Mouse (Mus musculus): ENCODE results near the gene Imp4.
"Not testable (repeated sequence)": the region's sequence is repeated elsewhere in the genome, so short reads cannot be mapped to it uniquely, and the experiment has no call there.

Imp4 gene

DNA sequence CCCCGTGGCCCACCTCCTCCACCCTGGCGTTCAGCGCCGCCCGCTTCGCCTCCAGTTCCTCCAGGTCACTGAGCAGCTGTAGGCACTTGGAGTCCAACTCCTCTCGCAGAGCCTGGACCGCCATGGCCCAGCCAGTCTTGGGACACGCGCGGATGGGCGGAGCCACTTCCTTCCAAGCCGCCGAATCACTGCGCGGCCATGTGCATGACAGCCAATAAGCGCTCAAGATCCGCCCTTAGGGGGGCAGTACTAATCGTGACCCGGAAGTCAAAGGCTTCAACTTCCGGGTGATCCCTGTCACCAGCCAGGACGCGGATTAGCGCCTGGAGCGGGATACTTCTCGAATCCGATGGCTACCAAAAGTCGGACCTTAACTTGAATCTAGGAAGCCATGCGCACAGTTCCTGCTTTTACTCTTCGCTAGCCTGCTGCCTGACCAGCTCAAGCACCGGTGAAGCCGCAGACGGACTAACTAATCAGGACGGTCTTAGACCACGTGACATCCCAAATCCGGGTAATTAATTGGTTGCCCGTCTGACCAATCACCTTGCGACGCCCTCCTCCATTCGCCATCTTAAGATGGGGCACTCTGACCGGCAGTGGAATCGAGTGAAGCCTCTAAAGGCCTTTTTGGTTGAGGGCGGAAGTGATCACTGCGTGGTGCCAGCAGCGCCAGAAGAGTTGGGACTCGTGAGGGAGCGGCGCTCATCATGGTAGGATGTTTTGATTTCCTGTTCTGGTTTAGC is at the start of gene Imp4, which contains the start of gene Ccdc115:
TSS of gene Imp4 (plus strand) at position 637 of the 746 bp plus-strand sequence.
TSS of gene Ccdc115 (minus strand) at position 458 of the 746 bp plus-strand sequence.
- DNase-seq (ENCODE audit: low spot score in 2 of 2): peak; percentile 91 to 92

DNA sequence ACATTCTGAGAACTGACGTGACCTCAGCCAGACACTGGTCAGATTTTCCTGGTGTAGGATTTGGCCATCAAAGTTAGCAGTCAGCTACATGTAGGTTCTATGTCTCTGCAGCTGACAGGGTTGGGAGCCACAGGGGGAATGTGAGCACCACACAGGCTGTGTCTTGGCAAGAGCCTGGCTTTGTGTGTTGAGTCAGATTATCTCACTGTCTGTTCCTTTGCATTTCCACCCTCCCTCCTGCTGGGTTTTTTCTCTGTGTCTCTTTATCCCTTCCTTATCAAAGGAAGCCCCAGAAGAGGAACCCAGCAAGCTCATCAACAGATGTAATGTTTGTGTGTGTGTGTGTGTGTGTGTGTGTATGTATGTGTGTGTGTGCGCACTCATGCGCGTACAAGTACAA is 43.3 kb upstream of the Imp4 start:
- DNase-seq (ENCODE audit: low spot score in 2 of 2): no peak

GRCm38 (mm10) chr1:34399182-34399953 is 40.3 kb upstream of the Imp4 start:
- no peak for DNase-seq (ENCODE audit: low spot score in 2 of 2)

- DNase-seq (ENCODE audit: low spot score in 2 of 2): no peak
Observed at GRCm38 (mm10) chr1:34428466-34428865, 11.2 kb upstream of the Imp4 start.

DNA sequence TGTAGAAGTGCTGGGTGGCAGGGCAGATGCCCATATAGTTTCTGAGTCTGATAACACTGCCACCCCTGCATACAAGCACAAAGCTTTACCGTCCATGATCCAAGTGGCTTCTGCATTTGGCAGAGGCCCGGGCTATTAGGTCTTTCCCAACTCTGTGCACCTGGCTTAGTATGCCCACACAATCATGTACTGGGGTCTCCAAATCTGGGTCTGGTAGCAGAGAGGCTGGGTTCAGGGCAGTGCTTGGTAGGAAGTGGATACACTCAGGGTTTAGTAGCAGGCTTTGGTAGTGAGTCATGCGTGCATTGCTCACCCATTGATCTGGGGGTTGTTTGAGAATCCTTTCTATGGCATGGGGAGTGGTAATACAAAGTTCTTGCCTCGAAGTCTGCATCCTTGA is 10.4 kb upstream of the Imp4 start:
- DNase-seq (ENCODE audit: low spot score in 2 of 2): no peak

GRCm38 (mm10) chr1:34430981-34431380 is 8.7 kb upstream of the Imp4 start:
- DNase-seq (ENCODE audit: low spot score in 2 of 2): no peak

DNA sequence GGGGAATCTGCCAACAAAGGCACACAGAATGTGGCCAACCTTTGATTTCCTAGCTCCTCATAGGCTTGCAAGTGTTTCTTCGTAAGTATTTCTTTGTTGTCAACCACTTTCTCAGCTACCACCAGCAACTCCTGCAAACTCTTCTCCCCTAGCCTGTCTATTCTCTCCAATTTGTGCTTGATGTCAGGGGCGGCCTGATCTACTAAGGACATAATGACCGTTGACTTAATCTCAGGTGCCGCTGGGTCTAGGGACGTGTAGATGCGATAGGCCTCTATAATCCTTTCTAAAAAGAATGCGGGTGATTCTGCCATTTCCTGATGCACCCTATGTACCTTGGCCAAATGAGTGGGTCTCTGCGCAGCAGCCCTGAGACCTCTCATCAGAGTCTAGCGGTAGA is 8.2 kb upstream of the Imp4 start:
- no peak for DNase-seq (ENCODE audit: low spot score in 2 of 2)

GRCm38 (mm10) chr1:34432411-34432775 is 7.3 kb upstream of the Imp4 start:
- DNase-seq (ENCODE audit: low spot score in 2 of 2): no peak

GRCm38 (mm10) chr1:34432776-34433481 is 6.7 kb upstream of the Imp4 start:
- DNase-seq (ENCODE audit: low spot score in 2 of 2): peak; percentile 29 to 42

DNA sequence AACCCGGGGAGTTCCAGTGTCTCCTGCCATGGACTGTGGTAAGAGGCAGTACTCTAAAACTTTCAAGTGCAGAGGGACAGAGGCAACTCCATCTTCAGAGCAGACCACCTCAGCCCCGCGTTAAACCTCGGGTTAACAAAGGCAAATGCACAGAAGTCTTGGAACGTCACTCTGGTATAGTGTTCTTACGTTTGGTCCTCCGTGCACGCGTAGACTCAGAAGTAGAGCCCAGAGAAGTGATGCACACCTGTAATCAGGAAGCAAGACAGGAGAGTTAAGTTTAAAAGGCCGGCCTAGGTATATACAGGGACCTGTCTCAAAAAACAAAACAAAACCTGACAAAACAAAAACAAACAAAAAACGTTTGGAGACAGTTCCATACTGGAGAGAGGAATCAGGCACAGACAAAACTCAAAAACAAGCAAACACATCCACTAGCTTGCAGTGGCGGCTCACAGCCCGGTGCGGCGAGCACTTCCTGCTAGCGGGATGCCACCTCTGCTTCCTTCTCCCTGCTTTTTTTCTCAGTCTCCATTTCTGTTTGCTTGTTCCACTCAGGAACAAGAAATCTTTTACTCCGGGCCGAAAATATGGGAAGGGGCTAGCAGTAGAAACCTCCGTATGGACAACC is 5.6 kb upstream of the Imp4 start:
- DNase-seq (ENCODE audit: low spot score in 2 of 2): peak in 1 of 2 experiments; percentile 34

- peak; percentile 76 to 90 for DNase-seq (ENCODE audit: low spot score in 2 of 2)
Observed at GRCm38 (mm10) chr1:34434660-34435160, 4.9 kb upstream of the Imp4 start.

DNA sequence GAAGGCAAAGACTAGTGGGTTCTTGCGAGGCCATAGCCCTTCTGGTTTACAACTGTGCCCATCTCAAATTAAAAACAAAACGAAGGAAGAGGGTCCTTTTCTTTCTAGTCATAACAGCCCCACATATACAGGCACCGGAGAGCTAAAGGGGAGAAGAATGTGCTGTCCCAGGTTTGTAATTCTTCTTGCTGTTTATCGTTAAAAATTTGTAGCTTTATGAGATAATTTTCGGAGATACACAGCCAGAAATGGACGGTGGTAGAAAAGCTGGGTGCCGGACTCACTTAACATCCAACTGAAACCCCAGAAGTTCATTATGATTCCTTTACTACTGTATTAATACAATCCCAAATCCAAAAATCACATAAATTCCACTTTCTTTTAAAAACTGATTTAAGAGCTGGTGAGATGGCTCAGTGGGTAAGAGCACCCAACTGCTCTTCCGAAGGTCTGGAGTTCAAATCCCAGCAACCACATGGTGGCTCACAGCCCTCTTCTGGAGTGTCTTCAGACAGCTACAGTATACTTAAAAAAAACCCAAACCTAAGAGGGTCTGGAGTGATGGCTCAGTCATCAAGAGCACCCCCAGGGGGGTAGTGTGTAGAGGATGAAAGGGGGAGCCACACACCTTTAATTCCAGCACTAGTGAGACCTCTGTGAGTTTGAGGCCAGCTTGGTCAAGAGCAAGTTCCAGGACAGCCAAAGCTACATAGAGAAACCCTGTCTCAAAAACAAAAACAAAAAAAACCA is 4.1 kb upstream of the Imp4 start:
- no peak for DNase-seq (ENCODE audit: low spot score in 2 of 2)

DNA sequence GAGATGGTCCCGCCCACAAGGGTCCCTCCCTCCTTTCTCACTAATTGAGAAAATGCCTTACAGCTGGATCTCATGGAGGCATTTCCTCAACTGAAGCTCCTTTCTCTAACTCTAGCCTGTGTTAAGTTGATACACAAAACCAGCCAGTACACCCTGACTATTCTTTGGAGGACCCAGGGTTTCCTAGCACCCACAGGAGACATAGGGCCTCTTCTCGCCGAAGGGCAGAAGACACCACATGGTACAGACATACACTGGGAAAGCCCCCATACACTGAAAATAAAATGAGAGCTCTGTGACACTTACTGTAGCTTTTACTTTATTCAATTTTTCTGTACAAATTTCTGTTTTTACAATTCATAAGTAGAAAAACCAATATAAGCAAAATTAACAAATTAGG is 3.3 kb upstream of the Imp4 start:
- DNase-seq (ENCODE audit: low spot score in 2 of 2): no peak

- not testable (repeated sequence) for DNase-seq (ENCODE audit: low spot score in 2 of 2)
Observed at GRCm38 (mm10) chr1:34437366-34437765, 2.3 kb upstream of the Imp4 start.

DNA sequence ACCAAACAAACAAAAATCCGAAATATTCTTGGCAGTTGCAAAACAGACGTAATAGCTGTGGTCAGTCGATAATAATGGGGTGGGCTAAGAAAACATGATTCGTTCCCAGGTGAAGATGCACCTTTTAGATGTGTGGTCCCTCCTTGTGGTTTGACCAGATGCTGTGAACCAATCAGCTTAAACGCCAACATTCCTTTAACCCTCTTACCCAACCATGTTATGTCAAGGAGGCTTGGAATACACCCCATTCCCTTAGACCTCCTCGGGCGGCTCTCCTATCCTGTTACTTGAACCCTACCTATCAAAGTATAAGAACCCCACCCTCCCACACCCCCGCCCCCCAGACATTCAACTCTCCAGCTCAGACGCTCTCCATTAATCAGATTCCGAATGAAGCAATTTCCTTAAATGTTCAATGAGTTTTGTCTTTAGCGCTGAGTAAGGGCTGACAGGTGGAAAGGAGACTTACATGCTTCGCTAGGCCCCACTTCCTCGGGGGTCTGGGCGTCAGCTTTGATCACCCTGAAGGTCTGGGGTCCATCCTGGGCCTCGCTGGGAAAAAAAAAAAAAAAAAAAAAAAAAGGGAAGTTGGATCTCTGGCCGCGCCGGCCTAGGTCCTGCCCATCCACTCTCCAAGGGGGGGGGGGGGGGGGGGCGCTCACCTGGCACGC is 1.1 kb upstream of the Imp4 start:
- no peak for DNase-seq (ENCODE audit: low spot score in 2 of 2)

DNA sequence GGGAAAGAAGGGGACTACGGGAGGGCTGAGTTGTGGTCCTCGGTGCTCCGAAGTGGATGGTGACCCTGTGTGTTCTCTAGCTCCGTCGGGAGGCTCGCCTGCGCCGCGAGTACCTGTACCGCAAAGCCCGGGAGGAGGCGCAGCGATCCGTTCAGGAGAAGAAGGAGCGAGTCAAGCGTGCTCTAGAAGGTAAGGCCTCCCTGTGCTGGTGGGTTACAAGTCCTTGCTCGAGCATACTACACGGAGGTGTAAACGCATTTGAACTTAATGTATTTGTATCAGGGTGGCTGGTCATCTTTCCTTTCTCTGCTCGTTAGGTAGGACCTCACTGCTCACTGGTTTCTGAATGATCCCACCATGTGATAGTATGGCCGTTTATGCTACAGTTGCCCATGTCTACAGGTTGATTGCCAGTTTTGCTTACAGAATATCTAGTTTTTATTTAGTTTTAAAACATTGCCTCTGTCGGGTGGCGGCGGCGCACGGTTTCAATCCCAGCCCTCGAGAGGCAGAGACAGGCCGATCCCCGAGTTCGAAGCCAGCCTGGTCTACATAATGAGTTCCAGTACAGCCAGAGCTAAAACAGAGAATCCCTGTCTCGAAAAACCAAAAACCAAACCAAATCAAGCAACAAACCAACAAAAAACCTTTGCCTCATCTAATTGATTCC is 445 bp downstream of the Imp4 start:
- no peak for DNase-seq (ENCODE audit: low spot score in 2 of 2)

GRCm38 (mm10) chr1:34443124-34443523 is 3.5 kb downstream of the Imp4 start:
- DNase-seq (ENCODE audit: low spot score in 2 of 2): no peak

GRCm38 (mm10) chr1:34458431-34458830 is 18.8 kb downstream of the Imp4 start:
- DNase-seq (ENCODE audit: low spot score in 2 of 2): no peak

DNA sequence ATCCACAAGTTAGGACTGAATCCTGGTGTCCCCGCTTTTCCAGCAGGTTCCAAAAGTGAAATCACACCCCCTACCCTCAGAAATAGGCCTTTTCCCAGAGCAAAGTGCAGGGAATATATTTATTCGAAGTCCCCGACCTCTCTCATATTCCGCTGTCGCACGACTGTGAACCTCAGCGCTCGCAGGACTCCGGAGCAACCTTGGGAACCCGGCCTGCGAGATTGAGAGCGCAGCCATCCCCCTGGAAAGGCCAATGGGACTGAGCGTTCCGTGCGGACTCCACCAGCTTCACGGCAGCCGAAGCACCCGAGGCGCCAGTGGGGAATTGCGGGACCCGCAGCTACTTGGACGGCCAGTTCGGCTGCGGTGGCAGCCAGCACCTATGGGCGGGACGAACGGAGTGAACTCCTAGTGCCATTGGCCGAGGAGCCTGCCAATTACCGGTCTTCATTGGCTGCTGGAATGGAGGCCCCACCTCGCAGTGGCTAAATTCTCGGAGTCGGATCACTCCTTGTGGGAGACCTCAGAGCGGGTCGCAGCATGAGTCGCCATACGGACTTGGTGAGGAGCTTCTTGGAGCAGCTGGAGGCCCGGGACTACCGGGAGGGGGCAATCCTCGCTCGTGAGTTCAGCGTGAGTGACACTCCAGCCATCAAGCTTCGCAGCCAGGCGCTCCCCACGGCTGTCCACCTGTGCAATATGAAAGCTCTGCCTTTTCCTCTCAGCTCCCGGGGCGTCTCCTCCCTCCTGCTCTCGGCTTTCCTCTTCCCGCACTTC is 19.8 kb downstream of the Imp4 start, which contains the start of gene Ptpn18:
TSS of gene Ptpn18 (plus strand) at position 479 of the 777 bp plus-strand sequence.
- DNase-seq (ENCODE audit: low spot score in 2 of 2): peak; percentile 80 to 90

Measured in thymus, postnatal 10 days (tissue).